Mouse (Mus musculus): ENCODE measurements around the gene Katnal1.

DNA sequence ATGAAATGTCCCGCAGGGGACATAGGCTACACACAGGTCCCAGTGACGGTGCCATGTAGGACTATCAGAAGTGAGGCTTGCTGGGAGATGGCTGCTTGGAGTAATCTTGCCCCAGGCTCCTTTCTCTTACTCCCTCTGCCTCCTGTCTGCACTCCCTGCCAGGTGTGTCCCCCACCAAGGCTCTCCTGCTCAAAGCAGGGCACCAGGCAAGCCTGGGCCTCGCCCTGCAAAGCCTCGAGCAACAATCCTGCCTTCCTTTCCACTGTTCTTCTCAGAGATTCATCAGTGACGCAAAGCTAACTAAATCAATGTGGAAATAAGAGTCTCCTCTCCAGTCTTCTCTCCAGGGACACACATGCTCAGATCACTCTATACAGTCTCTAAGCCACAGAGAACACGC lies 12.3 kb downstream of the Katnal1 start:
- TF ChIP-seq CTCF (IDR thresholded peaks at IDR 0.05; ENCODE audit: insufficient read depth, low read length) (no peak), POLR2A (IDR thresholded peaks at IDR 0.05; ENCODE audit: borderline replicate concordance, extremely low read depth, low read depth, low read length) (no peak)

Data from lung, adult 2 months (tissue).